Mouse (Mus musculus): Measurements from ENCODE around the gene Mknk2.

- TF ChIP-seq CTCF (conservative IDR thresholded peaks at IDR 0.05; ENCODE audit: low read length) (no peak), POU5F1 (IDR thresholded peaks at IDR 0.05; ENCODE audit: borderline replicate concordance, low read length) (no peak)
These were observed 1.8 kb upstream of the Mknk2 start for GRCm38 (mm10) chr10:80679556-80680259.
